Mouse (Mus musculus): Measurements from ENCODE around the gene Sh3d21.

Sh3d21 gene

DNA sequence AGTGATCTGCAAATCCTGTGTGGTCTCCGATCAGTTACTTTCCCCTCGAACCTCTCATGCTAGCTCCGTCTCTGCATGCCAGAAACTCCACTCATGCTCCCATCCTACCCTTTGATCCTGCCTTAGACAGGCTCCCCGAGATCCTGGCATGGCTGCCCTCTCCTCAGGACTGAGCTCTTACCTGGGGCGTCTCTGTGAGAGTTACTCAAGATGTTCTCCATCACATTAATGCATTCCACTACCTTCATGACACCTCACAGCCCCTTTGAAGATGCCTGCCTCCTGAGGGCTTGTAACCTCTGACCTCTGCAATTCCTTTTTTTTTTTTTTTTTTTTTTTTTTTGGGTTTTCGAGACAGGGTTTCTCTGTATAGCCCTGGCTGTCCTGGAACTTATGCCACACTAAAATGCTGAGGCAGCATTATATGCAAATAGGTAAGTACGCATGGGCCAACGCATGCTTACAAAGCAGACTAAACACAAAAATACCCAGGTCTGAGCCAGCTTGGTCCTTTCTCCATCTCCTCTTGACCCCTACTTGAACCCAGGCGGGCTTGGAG lies 16.2 kb downstream of the Sh3d21 start:
- no peak for DNase-seq (ENCODE audit: low read depth, low spot score)

DNA sequence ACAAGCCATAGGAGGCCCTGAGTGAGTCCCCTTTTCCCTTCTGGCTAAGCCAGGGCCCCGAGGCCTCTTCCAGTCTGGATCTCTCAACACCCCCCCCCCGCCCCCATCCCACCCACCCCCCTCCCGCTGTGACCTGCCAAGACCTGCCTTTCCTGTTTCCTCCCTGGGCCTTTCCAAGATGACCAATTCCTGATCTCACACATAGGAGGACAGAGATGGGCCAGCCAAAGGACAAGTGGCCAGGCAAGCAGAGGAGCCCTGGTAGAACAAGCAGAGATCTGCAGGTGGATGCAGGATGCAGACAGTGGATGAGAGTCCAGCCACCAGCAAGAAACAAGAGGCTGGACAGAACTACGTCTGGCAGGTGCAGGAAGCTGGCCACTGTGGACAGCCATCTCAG lies 17.9 kb downstream of the Sh3d21 start:
- no peak for DNase-seq (ENCODE audit: low read depth, low spot score)

DNA sequence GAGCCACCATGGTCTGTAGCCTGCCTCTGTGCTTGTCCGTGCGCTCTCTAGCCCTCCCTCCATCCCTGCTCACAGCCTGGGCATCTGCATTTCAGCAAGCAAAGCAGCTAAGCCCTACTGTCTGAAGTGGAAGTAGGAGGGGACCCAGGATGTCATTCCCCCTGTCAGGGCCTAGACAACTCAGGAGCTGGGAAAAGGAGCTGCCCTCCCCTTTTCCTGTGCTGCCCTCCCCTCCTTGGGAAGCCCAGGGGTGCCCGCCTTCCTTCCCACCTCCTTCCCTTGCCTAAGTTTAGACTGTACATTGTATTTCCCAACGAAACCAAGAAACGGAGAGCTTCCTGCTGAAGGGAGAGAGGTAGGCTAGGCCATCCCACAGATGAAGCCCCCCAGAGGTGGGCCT lies 22.3 kb downstream of the Sh3d21 start:
- DNase-seq (ENCODE audit: low read depth, low spot score) = no peak

DNA sequence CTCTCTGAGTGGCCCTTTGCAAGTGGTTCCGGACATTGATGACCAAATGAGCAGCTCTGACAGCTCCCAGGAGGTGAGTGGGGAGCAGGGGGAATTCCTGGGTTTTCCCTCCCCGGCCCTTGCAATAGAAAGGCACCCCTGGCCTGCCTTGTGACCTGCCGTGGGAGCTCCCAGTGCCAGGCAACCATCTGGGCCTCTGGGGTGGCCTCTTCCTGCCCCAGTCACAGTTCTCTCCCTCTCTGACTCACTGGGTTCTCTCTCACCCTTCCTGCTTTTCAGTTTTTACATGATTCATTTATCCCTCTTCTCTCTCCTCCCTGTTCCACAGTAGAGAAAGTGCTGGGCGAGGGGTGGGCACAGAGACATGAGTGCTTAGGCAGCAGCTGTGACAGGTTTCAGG lies 25.5 kb downstream of the Sh3d21 start:
- no peak for DNase-seq (ENCODE audit: low read depth, low spot score)

DNA sequence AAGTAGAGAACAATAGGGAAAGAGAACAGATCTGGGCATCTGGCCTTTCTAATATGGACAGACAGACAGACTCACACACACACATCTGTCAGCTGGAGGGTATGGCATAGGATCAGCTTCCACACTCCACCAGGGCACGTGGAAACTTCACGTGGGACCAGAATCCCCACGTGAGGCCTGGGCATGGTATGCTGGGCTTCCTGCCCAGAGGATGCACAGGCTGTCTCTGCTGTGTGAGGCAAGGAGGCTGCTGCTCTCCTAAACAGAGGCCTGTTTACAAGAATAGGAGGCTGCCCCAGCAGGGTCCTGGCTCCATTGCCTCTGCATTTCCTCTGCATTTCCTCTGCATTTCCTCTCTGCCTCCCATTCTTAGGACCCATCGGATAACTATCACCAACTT lies 28.7 kb downstream of the Sh3d21 start:
- no peak for DNase-seq (ENCODE audit: low read depth, low spot score)

DNA sequence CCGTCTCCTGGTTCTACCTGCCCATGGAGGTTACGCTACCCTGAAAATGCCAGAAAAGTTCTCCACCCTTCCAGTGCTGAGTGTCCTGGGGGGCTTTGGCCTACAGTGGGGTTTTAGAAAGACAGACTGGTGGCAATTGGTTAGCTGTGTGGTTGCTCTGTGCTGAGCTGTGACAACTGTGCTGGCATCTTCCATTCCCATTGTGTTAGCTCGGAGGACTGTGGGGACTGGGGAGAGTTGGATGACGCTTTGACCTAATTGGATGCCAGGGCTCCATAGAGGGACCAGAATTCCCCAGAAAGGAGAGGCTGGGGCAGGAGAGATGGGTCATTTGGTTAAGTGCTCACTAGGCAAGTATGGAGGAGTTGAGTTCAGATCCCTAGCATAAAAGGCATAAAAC lies 29.1 kb downstream of the Sh3d21 start:
- no peak for DNase-seq (ENCODE audit: low read depth, low spot score)

DNA sequence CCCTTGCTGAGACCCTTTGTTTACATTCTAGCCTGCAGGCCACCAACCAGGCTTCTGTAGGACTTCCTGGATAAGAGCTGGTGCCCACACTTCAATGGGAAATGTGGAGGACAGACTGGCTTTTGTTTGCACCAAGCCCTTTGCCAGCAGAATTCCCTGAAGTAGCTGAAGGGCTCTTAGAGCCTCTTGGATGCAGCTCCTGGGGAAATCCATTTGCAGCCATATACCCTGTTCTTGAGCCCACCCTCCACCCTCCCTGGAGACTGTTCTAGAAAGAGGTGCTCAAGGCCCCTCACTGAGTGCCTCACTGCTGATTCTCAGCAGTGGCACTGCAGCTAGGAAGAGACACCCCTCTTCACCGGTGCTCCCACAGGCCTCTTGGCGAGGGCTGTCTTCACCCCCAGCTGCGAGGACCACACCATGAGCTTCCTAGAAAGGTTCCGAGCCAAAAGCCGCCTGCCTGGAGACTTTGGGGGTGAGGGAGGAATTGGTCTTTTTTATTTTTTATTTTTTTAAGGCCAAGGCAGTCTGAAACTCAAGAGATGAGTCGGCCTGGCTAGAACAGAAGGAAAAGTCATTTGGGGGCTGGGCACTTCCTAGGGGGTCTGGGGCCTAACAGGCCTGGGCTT lies 30.5 kb downstream of the Sh3d21 start:
- no peak for DNase-seq (ENCODE audit: low read depth, low spot score)

DNA sequence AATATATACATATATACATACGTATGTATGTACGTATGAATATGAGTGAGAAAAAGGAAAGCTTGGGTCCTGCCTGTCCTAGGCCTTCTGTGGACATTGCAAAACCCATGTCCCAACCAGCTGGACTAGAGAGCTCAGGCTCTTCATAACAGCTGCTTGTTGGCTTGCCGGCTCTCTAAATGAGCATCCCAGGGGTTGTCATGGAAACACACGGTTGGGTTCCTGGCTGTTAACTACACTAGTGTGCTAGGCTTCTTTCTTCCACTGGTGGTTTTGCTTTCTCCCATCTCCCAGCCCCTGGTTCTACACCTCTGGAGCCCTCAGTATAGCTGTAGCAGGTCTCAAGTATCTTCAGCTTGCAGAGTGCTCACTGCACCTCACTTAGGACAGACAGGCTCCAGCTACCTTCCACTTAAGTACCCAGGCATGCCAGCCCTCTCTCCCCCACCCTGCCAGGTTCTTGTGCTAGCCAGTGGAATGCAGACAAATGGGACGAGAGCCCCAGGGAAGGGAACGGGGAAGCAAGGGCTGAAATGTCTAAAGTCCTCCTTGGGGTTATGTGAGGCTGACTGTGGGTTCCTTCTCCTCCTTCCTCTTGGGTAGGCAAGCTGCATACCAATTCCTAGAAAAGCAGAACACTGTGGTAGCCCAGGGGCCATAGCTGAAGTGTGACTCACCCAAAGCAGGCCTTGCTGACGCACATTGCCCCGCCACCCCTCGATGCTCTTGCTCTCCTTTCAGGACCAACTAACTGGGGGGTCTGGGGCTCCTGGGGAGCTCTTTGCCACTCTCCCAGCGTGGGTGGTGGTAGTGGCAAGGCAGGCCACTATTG lies 31.8 kb downstream of the Sh3d21 start:
- peak; percentile 55 for DNase-seq (ENCODE audit: low read depth, low spot score)

DNA sequence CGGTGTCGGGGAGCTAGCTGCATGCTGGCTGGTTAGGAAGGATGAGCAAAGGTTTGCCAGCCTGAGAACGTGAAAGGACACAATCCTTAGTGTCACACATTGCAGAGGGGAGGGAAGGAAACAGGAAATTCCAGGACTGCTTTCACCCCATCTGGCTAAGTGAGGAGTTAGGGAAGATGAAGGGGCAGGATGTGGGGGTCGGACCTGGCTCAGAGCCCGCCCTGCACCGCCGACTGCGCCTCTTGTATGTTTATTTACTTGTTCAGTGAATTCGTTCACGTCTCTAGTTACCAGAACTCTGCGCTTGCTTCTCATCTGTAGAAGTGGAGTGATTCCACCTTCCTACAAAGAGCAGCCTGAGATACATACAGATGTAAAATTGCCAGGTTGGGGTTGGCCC lies 32.8 kb downstream of the Sh3d21 start:
- no peak for DNase-seq (ENCODE audit: low read depth, low spot score)

DNA sequence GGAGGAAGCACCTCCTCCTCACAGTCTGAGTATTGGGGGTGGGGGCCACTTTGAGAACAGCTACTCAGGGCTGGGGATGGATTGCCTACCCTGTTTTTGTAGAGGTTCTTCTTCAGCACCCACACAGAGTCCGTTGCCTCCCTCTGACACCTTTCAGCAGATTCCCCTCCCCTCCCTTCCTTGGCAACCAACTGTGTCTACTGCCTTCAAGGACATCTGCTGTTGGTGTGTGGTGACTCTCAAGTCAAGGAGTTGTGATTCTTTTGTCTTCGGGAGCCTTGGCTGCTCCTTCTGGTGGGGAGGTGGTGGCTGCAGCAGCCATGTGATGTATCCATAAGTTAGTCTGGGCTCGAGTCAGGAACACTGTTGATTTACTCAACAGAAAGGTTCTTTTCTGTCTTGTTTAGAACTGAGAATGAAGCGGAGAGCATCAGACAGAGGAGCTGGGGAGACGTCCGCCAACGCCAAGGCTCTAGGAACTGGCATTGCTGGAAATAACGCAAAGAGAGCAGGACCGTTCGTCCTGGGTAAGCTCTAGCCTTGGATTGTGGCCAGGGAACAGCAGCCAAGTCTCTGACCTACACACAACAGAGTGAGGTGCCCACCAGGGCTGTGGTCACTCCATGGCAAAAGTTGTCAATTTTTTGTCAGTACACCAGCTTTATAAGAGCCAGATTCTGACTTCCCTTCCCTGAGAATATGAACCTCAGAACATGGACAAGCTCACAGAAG lies 39.8 kb downstream of the Sh3d21 start:
- no peak for DNase-seq (ENCODE audit: low read depth, low spot score)

DNA sequence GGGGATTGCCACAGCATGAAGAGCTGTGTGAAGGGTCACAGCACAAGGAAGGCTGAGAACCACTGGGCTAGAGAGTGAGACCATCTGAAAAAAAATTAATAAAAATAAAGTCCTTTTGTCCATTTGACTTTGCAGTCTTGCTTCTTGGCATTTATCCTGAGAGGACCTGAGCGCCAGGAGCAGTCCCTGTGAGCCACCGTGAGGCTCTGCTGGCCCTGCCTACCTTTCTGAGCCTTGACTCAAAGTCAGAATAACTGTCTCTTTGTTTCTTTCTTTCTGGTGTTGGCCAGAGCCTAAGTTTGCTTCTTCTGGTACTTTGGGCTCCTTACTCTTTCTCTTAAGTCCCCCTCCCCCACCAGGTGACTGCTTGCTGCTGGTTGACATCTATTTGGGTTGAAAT lies 42.8 kb downstream of the Sh3d21 start:
- DNase-seq (ENCODE audit: low read depth, low spot score) = no peak

DNA sequence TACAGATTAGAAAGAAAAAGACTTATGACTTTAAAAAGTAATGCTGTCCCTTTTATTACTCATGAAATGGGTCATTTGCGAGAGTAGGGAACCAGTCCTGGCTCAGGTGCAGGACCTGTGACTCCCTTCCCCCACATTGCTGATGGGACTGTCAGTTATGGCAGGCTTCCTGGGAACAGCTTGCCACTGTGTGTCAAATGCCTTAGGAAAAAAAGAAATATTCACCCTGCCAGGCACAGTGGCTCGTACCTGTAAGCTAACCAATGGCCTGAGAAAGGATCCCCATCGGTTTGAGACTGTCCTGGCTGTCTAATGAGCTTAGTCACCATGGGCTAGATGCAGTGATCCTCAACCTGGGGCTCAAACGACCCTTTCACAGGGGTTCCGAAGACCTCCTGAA lies 43.2 kb downstream of the Sh3d21 start:
- no peak for DNase-seq (ENCODE audit: low read depth, low spot score)

DNA sequence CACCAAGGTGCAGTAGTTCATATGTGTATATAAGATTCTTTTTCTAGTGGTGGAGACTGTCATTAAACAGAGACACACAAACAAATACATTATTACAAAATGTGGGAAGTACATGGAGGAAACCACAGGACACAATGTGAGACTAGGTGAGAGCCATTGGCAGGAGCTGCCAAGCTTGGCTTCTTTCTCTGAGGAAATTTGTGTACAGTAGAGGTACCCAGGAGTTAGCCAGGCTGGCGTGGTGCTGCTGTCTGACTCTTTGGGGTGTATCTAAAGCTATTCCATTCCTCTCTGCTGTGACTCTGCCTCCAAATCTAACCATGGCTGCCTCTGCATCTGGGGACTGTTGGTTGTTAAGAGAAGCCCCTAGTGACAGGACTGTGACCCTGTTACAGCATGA lies 44.2 kb downstream of the Sh3d21 start:
- no peak for DNase-seq (ENCODE audit: low read depth, low spot score)

DNA sequence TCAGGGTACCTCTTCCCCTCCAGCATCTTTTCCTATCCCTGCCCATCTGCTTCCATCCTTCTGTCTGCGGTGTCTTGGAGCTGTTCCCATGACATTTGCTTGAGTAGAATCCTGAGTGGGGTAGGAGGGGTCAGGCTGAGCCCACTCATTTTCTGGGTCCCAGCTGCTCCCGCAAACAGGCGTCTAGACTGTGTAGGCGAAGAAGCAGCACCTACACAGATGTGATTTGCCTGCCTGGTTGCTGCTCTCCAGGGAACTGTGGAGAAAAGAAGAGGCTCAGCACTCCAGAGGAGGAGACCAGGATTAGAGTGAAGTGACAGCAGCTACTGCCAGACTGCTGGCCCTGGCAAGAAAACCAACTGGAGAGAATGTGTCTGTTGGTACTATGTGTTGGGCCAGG lies 44.6 kb downstream of the Sh3d21 start:
- DNase-seq (ENCODE audit: low read depth, low spot score) = no peak

DNA sequence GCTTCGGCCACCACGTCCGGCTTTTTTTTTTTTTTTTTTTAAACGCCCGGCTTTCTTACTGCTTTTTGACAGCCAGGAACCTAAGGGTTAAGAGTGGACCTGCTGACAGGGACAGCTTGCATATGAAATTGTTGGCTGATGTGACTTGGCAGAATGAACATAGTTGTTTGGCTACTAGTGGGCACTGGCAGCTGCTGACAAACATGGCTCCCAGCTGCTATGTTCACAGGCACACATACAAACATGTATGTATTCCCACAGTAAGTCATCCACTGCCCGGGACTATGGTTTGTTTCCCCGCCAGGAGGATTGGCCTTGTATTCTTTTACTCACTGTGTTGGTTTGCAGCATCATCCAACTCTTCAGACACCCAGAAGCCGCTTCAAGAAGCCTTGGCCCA lies 46.2 kb downstream of the Sh3d21 start:
- no peak for DNase-seq (ENCODE audit: low read depth, low spot score)

DNA sequence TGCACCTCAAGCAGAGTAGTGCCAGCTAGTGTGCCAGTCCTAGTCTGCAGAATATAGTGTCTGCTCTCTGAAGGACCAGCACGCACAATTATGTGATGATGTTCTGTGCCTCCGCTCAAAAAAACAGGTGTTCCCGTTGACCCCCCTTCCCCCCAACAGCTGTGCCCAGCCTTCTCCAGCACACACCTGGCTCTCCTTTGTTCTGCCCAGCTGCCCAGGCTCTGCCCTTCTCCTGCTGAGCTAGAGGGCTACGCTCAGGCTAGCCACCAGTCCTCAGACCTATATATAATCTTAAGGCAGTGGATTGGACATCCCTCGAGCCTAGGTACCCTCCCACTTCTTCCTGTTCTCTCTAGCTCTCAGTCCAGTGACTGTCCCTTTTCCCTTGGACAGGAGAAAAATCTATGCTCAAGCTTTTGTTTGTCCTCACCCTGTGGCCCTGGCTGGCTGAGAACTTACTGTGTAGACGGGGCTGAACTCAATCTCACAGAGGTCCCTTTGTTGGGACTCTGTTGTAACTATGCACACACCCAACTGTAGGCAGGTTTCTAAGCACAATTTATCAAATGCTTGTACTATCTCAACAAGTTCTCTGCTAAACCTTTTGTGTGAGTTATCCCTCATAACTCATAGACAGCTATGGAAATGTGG lies 47.3 kb downstream of the Sh3d21 start:
- DNase-seq (ENCODE audit: low read depth, low spot score) = no peak

DNA sequence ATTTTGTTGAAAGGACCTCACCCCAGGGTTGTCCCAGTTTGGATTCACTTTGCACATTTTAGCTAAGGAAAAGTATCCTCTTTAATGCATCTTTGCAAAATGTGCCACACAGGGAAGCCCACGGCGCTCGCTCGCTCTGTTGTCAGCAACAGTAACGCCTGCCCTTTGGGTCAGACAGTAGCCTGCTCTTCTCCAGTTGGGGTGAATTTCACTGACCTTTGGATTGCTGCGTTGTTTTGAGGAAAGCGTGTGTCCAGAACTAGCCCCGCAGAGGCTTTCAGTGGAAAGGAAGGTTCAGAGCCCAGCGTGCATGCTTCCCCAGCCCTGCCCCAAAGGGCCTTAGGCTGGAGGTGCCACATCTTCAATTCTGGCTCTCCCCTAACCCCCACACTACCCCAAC lies 47.9 kb downstream of the Sh3d21 start:
- no peak for DNase-seq (ENCODE audit: low read depth, low spot score)

DNA sequence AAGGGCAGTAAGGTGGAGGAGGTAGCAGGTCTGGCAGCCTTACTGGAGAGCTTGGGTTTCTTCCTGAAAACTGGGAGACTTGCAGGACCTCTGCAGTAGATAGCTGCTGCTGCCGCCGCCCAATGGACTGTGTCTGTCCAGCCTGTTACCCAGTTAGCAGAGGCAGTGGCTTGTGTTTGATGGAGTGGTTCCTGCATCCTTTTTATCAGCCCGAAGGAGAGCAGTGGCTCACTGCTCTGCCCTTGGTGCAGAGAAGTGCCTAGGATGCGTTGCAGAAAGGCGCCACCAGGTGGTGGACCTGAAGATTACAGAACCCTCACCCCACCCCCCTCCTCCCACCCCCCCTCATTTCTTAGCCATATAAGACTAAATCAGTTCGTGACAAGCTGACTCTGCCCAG lies 49.3 kb downstream of the Sh3d21 start:
- DNase-seq (ENCODE audit: low read depth, low spot score) = no peak

DNA sequence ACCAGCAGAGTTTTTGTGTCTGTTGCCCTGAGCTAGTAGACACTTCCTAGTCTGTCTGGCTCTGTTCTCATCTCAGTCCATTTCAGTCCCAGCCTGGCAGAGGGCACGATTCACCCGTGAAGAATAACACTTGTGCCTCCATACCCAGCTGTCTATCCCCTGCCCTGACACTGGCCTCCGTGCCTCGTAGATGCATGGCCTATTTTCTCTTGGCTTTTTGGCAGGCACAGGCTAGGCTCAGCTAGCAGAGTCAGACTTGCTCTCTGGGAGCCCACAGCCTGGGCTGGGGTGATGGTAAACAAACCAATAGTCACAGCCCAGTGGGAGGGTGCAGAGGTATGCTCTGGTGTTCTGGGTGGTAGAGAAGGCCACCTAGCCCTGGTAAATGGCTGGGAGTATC lies 50.0 kb downstream of the Sh3d21 start:
- DNase-seq (ENCODE audit: low read depth, low spot score) = no peak

DNA sequence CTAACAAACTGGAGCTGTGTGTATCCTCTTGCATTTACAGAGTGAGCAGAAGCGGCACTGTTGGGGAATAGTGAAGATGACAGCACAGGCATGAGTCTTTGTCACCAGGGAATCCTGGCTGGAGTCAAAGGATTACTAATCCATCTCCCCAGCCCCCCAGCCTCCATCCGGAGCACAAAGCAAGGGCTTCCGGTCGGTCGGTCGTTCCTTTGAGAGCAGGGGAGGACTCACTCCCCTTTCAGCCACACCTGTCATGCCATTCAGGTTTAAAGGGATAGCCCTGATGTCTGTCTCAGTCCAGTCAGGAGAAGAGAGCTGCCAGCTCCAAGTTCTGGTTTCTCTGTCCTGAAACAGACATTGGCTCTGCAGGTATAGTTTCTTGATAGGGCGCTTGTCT lies 52.1 kb downstream of the Sh3d21 start:
- no peak for DNase-seq (ENCODE audit: low read depth, low spot score)

DNA sequence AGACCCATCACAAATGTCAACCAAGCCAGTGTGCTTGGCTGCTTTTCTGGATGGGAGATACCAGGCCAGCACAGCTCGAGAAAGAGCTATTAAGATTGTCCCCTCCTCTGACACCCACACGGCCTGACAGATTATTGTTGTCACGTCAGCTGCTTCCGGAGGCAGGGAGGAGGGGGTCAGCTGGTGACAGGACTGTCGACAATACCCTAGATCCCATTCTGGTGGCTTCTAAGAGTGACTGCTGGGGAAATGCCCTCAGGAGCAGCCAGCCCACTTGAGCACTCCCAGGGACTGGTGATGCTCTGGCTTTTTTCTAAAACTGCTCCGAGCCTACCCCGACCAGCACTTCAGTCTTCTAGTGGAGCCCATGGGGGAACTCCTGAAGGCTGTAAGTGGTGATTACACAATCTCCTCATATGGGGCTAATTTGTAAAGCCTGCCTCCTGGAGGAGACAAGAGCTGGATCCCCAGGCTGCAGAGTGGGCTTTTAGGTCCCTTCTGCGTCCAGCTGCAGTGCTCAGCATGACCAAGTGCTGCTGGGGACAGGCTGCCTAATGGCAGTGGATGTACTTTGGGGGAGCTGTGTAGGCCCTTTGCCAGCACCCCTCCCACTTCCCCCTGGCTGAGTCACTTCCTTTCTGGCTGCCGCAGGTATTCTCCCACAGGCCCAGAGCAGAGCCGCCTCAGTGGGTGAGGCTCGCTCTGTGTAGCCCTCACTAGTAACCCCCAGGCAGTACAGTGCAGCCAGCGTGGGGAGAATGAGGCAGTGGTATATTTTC lies 52.7 kb downstream of the Sh3d21 start:
- no peak for DNase-seq (ENCODE audit: low read depth, low spot score)

All from brain, embryonic 18.5 days (tissue).